Mouse (Mus musculus) E14TG2a.4 (cell line): ENCODE measurements at regions not wholly inside any gene's neighbourhood (a gene's known extent, or its start where the extent isn't known, plus 50 kb on each side); places are given as distances from the start of the nearest gene placed in this dataset.

Experiments
- CTCF ChIP-seq: conservative IDR thresholded peaks from 2 replicates; pipeline ENCODE4 v1.5.1; 2014; ENCODE audit warnings: low read length
- NANOG ChIP-seq: IDR thresholded peaks from 2 replicates; pipeline ENCODE4 v1.6.1; 2014; ENCODE audit warnings: borderline replicate concordance, low read length, mixed read lengths
- POU5F1 ChIP-seq: IDR thresholded peaks from 2 replicates; pipeline ENCODE4 v1.6.1; 2014; ENCODE audit warnings: low read length, borderline replicate concordance

GRCm38 (mm10) chr1:79978156-79978555 is 117.2 kb upstream of the Serpine2 start:
- TF ChIP-seq CTCF (no peak), NANOG (no peak), POU5F1 (no peak)
